Comparison of ENCODE assay signal across 26 mouse cellular contexts in the genomic region with DNA sequence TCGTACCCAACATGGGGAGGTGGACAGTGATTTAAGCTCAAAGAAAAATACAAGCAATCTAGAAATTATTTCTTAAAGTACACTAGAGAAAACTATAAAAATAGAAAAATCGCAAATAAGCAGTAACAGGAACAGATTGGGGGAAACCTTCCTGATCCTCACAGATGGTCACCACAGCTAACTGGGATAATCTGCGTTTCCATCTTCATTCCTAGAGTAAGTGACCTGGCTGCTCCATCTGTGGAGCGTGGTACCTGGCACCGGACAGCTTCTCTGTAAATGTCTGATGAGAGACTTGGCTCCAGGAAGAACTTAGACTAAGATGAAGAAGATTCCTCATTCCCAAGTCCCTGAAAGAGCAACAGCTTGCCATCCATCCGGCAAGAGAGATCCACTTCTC. TPM values are rescaled to one million over a fixed set of nuclear protein-coding genes. Genes with fewer than 3 reads are reported as not detected.
A peak's percentile ranks its signal among the peaks of the same experiment; 100 is the strongest.
DNase-seq lines count a peak whose midpoint lies in the region; ATAC-seq and TF ChIP-seq lines count a peak whose summit lies in the region.
"Had no signal": no experiment of that assay in that cellular context is flagged by ENCODE, and none has a peak within 500 bp of the region (broad histone marks: within the 10 kb centered on the region; RNA-seq: fewer than 3 reads in every experiment).

No protein-coding gene starts in this region.

- no peak overlapping the region for H3K4me2 ChIP-seq in intestine, embryonic 15.5 days (replicated peaks)
- no peak overlapping the region for H3K4me2 ChIP-seq in stomach, postnatal 0 days (replicated peaks; ENCODE audit: low read depth)
- no peak overlapping the region for H3K4me2 ChIP-seq in forebrain, postnatal 0 days (ENCODE audit: low read depth)
- H3K4me2 ChIP-seq: embryonic facial prominence, embryonic 13.5 days; hindbrain, embryonic 12.5 days; limb, embryonic 13.5 days; midbrain, embryonic 13.5 days; neural tube, embryonic 13.5 days had no signal

- WGBS in heart, adult 2 months: 68% methylated on average over 6 of the region's 6 CpGs
- WGBS in intestine, embryonic 15.5 days: 74% methylated on average over 6 of the region's 6 CpGs
- WGBS in stomach, postnatal 0 days: 81% methylated on average over 6 of the region's 6 CpGs
- 75% methylated on average over 6 of the region's 6 CpGs for WGBS in forebrain, postnatal 0 days

- ATAC-seq in intestine, embryonic 15.5 days: no peak
- no peak for ATAC-seq in stomach, postnatal 0 days (ENCODE audit: low FRiP score, low TSS enrichment)
- no peak for ATAC-seq in forebrain, postnatal 0 days
- ATAC-seq: activated CD4-positive, CD25-positive, alpha-beta regulatory T cell, adult 4 months; hindbrain, postnatal 0 days; liver, embryonic 12.5 days; liver, postnatal 0 days; midbrain, embryonic 13.5 days had no signal

- no peak overlapping the region for H3K9ac ChIP-seq in heart, adult 2 months (ENCODE audit: low read depth, low read length)
- H3K9ac ChIP-seq in intestine, embryonic 15.5 days: no peak overlapping the region
- no peak overlapping the region for H3K9ac ChIP-seq in stomach, postnatal 0 days (ENCODE audit: low read length)
- H3K9ac ChIP-seq in forebrain, postnatal 0 days: no peak overlapping the region
- H3K9ac ChIP-seq: embryonic facial prominence, embryonic 13.5 days; hindbrain, embryonic 12.5 days; limb, embryonic 13.5 days; liver, embryonic 12.5 days; liver, postnatal 0 days; midbrain, embryonic 13.5 days; neural tube, embryonic 13.5 days had no signal

- TF ChIP-seq POLR2A in heart, adult 2 months (IDR thresholded peaks at IDR 0.05; ENCODE audit: insufficient read depth, low read depth, low read length): no peak

- H3K79me2 ChIP-seq in heart, adult 2 months (replicated peaks; ENCODE audit: control insufficient read depth, insufficient read depth, low read length): peaks cover 9% of the 10 kb centered on the region

- no peaks in the 10 kb centered on the region for H3K9me3 ChIP-seq in intestine, embryonic 15.5 days
- no peaks in the 10 kb centered on the region for H3K9me3 ChIP-seq in stomach, postnatal 0 days (ENCODE audit: control insufficient read depth, low read length)
- no peaks in the 10 kb centered on the region for H3K9me3 ChIP-seq in forebrain, postnatal 0 days (ENCODE audit: low read length)
- H3K9me3 ChIP-seq: embryonic facial prominence, embryonic 13.5 days; hindbrain, embryonic 12.5 days; limb, embryonic 13.5 days; liver, embryonic 12.5 days; megakaryocyte, embryonic 14.5 days; midbrain, embryonic 13.5 days; neural tube, embryonic 13.5 days had no signal

- no peak for TF ChIP-seq CTCF in heart, adult 2 months (IDR thresholded peaks at IDR 0.05)
- TF ChIP-seq CTCF in stomach, postnatal 0 days (IDR thresholded peaks at IDR 0.05; ENCODE audit: low read depth): no peak
- TF ChIP-seq CTCF in forebrain, postnatal 0 days (IDR thresholded peaks at IDR 0.05; ENCODE audit: low read depth): no peak

- H3K27me3 ChIP-seq in heart, adult 2 months (ENCODE audit: control insufficient read depth, insufficient read depth, low read length): no peaks in the 10 kb centered on the region
- H3K27me3 ChIP-seq in intestine, embryonic 15.5 days (replicated peaks): no peaks in the 10 kb centered on the region
- H3K27me3 ChIP-seq in stomach, postnatal 0 days (ENCODE audit: control insufficient read depth, insufficient read depth, low read length): no peaks in the 10 kb centered on the region
- H3K27me3 ChIP-seq in forebrain, postnatal 0 days (ENCODE audit: insufficient read depth, low read length): no peaks in the 10 kb centered on the region
- H3K27me3 ChIP-seq: embryonic facial prominence, embryonic 13.5 days; hindbrain, embryonic 12.5 days; limb, embryonic 13.5 days; megakaryocyte, embryonic 14.5 days; midbrain, embryonic 13.5 days; neural tube, embryonic 13.5 days had no signal

- peak overlapping the region; percentile 11; the same call in 1 of the 2 replicates for H3K27ac ChIP-seq in heart, adult 2 months
- peak overlapping the region; percentile 21; the same call in 1 of the 2 replicates for H3K27ac ChIP-seq in brown adipose tissue, adult 24 weeks (replicated peaks; ENCODE audit: low read depth, low read length)
- H3K27ac ChIP-seq in intestine, embryonic 15.5 days: 0 out of 2 replicates have a peak overlapping the region, but pooled peaks have one; percentile 27
- 0 out of 2 replicates have a peak overlapping the region, but pooled peaks have one; percentile 19 for H3K27ac ChIP-seq in stomach, postnatal 0 days (replicated peaks)
- H3K27ac ChIP-seq in forebrain, postnatal 0 days (ENCODE audit: low read depth, low read length): no peak overlapping the region
- H3K27ac ChIP-seq: embryonic facial prominence, embryonic 13.5 days; hindbrain, embryonic 12.5 days; hindbrain, postnatal 0 days; limb, embryonic 13.5 days; liver, embryonic 12.5 days; midbrain, embryonic 13.5 days; neural tube, embryonic 13.5 days had no signal

- no peak overlapping the region for H3K4me3 ChIP-seq in heart, adult 2 months
- H3K4me3 ChIP-seq in brown adipose tissue, adult 24 weeks (ENCODE audit: insufficient read depth, low read depth, low read length): no peak overlapping the region
- no peak overlapping the region for H3K4me3 ChIP-seq in intestine, embryonic 15.5 days (replicated peaks)
- H3K4me3 ChIP-seq in stomach, postnatal 0 days (ENCODE audit: low read depth, low read length): no peak overlapping the region
- H3K4me3 ChIP-seq in forebrain, postnatal 0 days (ENCODE audit: low read depth, low read length): no peak overlapping the region
- H3K4me3 ChIP-seq: embryonic facial prominence, embryonic 13.5 days; hindbrain, embryonic 12.5 days; limb, embryonic 13.5 days; liver, embryonic 12.5 days; midbrain, embryonic 13.5 days; neural tube, embryonic 13.5 days had no signal

- DNase-seq in heart, adult 2 months: no peak
- DNase-seq in heart, adult 11 months: no peak
- no peak for DNase-seq in stomach, postnatal 0 days (ENCODE audit: low spot score)
- DNase-seq in forebrain, postnatal 0 days: no peak
- no peak for DNase-seq in left cerebral cortex, postnatal 4 days
- DNase-seq: adrenal gland, adult 2 months; B cell, adult 2 months; heart, postnatal 36 days; kidney, adult 11 months; kidney, postnatal 14 days; liver, postnatal 0 days; lung, postnatal 36 days; right cerebral cortex, postnatal 14 days; thymus, adult 2 months; thymus, postnatal 4 days had no signal

- intact Hi-C loops in heart, adult 2 months (cut with DNase I): no loop called here
- intact Hi-C loops in left cerebral cortex, postnatal 4 days (cut with DNase I): no loop called here

- peaks cover 36% of the 10 kb centered on the region for H3K4me1 ChIP-seq in heart, adult 2 months (ENCODE audit: control insufficient read depth, insufficient read depth, low read length)
- peaks cover 41% of the 10 kb centered on the region for H3K4me1 ChIP-seq in brown adipose tissue, adult 24 weeks (ENCODE audit: control insufficient read depth, insufficient read depth, insufficient read length, low read length)
- H3K4me1 ChIP-seq in intestine, embryonic 15.5 days (replicated peaks): peaks cover 31% of the 10 kb centered on the region
- peaks cover 20% of the 10 kb centered on the region for H3K4me1 ChIP-seq in stomach, postnatal 0 days (replicated peaks; ENCODE audit: control insufficient read depth, insufficient read depth)
- peaks cover 5% of the 10 kb centered on the region; the same call in 1 of the 2 replicates for H3K4me1 ChIP-seq in forebrain, postnatal 0 days (ENCODE audit: insufficient read depth)

- peaks cover 18% of the 10 kb centered on the region for H3K36me3 ChIP-seq in heart, adult 2 months (ENCODE audit: control insufficient read depth, insufficient read depth, low read length)
- H3K36me3 ChIP-seq in intestine, embryonic 15.5 days: 0 out of 2 replicates have a peak, but pooled peaks cover 5% of the 10 kb centered on the region
- peaks cover 5% of the 10 kb centered on the region; the same call in 1 of the 2 replicates for H3K36me3 ChIP-seq in stomach, postnatal 0 days (ENCODE audit: control insufficient read depth, insufficient read depth, low read length)
- H3K36me3 ChIP-seq in forebrain, postnatal 0 days (ENCODE audit: insufficient read depth): peaks cover 21% of the 10 kb centered on the region

- TF ChIP-seq EP300 in heart, adult 2 months (IDR thresholded peaks at IDR 0.05; ENCODE audit: insufficient read depth, low read depth, low read length): no peak
- TF ChIP-seq EP300 in stomach, postnatal 0 days (optimal IDR thresholded peaks at IDR 0.05): no peak

RNA-seq across cellular contexts. Expression of a gene that starts 25.8 kb away (rescaled TPM):
- total RNA-seq in heart, adult 2 months (2021): 10 to 100 TPM; 12.7 to 14.0 TPM
- 18.0 and 18.7 TPM in 2 replicates for polyA plus RNA-seq in heart, adult 2 months (2012; rRNA removed)
- 6.3 and 7.1 TPM in 2 replicates for polyA plus RNA-seq in brown adipose tissue, adult 24 weeks (2012; ENCODE audit: insufficient read depth, insufficient read length, missing spikeins)
- polyA plus RNA-seq in intestine, embryonic 15.5 days (2015; fragmentation: Nextera tagmentation; extraction: Ambion mirVana): 37.6 and 39.9 TPM in 2 replicates
- 25.9 and 31.5 TPM in 2 replicates for polyA plus RNA-seq in stomach, postnatal 0 days (2015; fragmentation: Nextera tagmentation; extraction: Ambion mirVana)
- 62.6 and 80.1 TPM in 2 replicates for total RNA-seq in forebrain, postnatal 0 days (2014; rRNA removed)
- polyA plus RNA-seq in forebrain, postnatal 0 days (2015; fragmentation: Nextera tagmentation; extraction: Ambion mirVana): 49.7 and 57.1 TPM in 2 replicates
- 10 to 100 TPM; 56.5 to 60.8 TPM for total RNA-seq in left cerebral cortex, postnatal 4 days (2021)
